Mouse (Mus musculus): ENCODE results near the gene Rhoc. TPM values are rescaled to one million over a fixed set of nuclear protein-coding genes. Genes with fewer than 3 reads are reported as not detected.
"Not testable (repeated sequence)": the region's sequence is repeated elsewhere in the genome, so short reads cannot be mapped to it uniquely, and the experiment has no call there.

Rhoc gene
- polyA plus RNA-seq, 1 experiment from 2014 or later = 74.6 TPM

- no peak for ATAC-seq (ENCODE audit: low FRiP score)
- no peak overlapping the region for H3K9ac ChIP-seq (replicated peaks)
- peaks cover 26% of the 10 kb centered on the region; the same call in 1 of the 2 replicates for H3K36me3 ChIP-seq
- H3K27ac ChIP-seq (replicated peaks) = no peak overlapping the region
- WGBS = 87% methylated on average over 15 of the region's 15 CpGs
- no peaks in the 10 kb centered on the region for H3K27me3 ChIP-seq (replicated peaks)
- no peak overlapping the region for H3K4me2 ChIP-seq
- H3K9me3 ChIP-seq (replicated peaks) = no peaks in the 10 kb centered on the region
- no peak overlapping the region for H3K4me3 ChIP-seq (replicated peaks)
- peaks cover 39% of the 10 kb centered on the region for H3K4me1 ChIP-seq
Observed at GRCm38 (mm10) chr3:104796430-104797082, 8.4 kb downstream of the Rhoc start.

- peaks cover 5% of the 10 kb centered on the region; the same call in 1 of the 2 replicates for H3K4me1 ChIP-seq
- H3K4me2 ChIP-seq = no peak overlapping the region
- no peak overlapping the region for H3K27ac ChIP-seq (replicated peaks)
- H3K27me3 ChIP-seq (replicated peaks) = no peaks in the 10 kb centered on the region
- WGBS = 97% methylated on average over 11 of the region's 11 CpGs
- no peak overlapping the region for H3K4me3 ChIP-seq (replicated peaks)
- no peak overlapping the region for H3K9ac ChIP-seq (replicated peaks)
- no peak for ATAC-seq (ENCODE audit: low FRiP score)
- peaks cover 36% of the 10 kb centered on the region; the same call in 1 of the 2 replicates for H3K36me3 ChIP-seq
- H3K9me3 ChIP-seq (replicated peaks) = no peaks in the 10 kb centered on the region
Observed at GRCm38 (mm10) chr3:104800681-104801080, 12.5 kb downstream of the Rhoc start.

GRCm38 (mm10) chr3:104801481-104801880, 13.3 kb downstream of the Rhoc start:
- no peaks in the 10 kb centered on the region for H3K9me3 ChIP-seq (replicated peaks)
- peaks cover 32% of the 10 kb centered on the region; the same call in 1 of the 2 replicates for H3K36me3 ChIP-seq

GRCm38 (mm10) chr3:104804312-104804711, 16.1 kb downstream of the Rhoc start:
- no peaks in the 10 kb centered on the region for H3K9me3 ChIP-seq (replicated peaks)
- no peaks in the 10 kb centered on the region for H3K27me3 ChIP-seq (replicated peaks)
- no peaks in the 10 kb centered on the region for H3K4me1 ChIP-seq
- no peak overlapping the region for H3K9ac ChIP-seq (replicated peaks)
- H3K4me2 ChIP-seq = no peak overlapping the region
- 92% methylated on average over 10 of the region's 10 CpGs for WGBS
- H3K4me3 ChIP-seq (replicated peaks) = no peak overlapping the region
- no peak for ATAC-seq (ENCODE audit: low FRiP score)
- H3K27ac ChIP-seq (replicated peaks) = no peak overlapping the region
- peaks cover 28% of the 10 kb centered on the region; the same call in 1 of the 2 replicates for H3K36me3 ChIP-seq

More at GRCm38 (mm10) chr3:104801481-104801880, 13.3 kb downstream of the Rhoc start:
- WGBS = 94% methylated on average over 6 of the region's 6 CpGs
- H3K27me3 ChIP-seq (replicated peaks) = no peaks in the 10 kb centered on the region
- H3K27ac ChIP-seq (replicated peaks) = no peak overlapping the region
- no peak overlapping the region for H3K4me3 ChIP-seq (replicated peaks)
- no peak for ATAC-seq (ENCODE audit: low FRiP score)
- H3K4me2 ChIP-seq = no peak overlapping the region
- H3K4me1 ChIP-seq = no peaks in the 10 kb centered on the region
- no peak overlapping the region for H3K9ac ChIP-seq (replicated peaks)

- Histone ChIP-seq H3K27ac (replicated peaks) (no peak overlapping the region), H3K4me3 (replicated peaks) (no peak overlapping the region), H3K9me3 (replicated peaks) (no peaks in the 10 kb centered on the region), H3K4me2 (no peak overlapping the region), H3K4me1 (no peaks in the 10 kb centered on the region), H3K27me3 (replicated peaks) (no peaks in the 10 kb centered on the region), H3K36me3 (peaks cover 18% of the 10 kb centered on the region; the same call in 1 of the 2 replicates), H3K9ac (replicated peaks) (no peak overlapping the region)
- ATAC-seq (ENCODE audit: low FRiP score) = no peak
- WGBS = 84% methylated on average over 9 of the region's 9 CpGs
Observed at GRCm38 (mm10) chr3:104805539-104805938, 17.4 kb downstream of the Rhoc start.

- Histone ChIP-seq H3K9me3 (replicated peaks) (no peaks in the 10 kb centered on the region), H3K4me1 (peaks cover 3% of the 10 kb centered on the region), H3K27ac (replicated peaks) (no peak overlapping the region), H3K36me3 (no peaks in the 10 kb centered on the region), H3K9ac (replicated peaks) (no peak overlapping the region), H3K4me3 (replicated peaks) (no peak overlapping the region), H3K27me3 (replicated peaks) (no peaks in the 10 kb centered on the region), H3K4me2 (no peak overlapping the region)
- WGBS = 38% methylated on average over 3 of the region's 3 CpGs
- ATAC-seq (ENCODE audit: low FRiP score) = no peak
Observed at GRCm38 (mm10) chr3:104811752-104812151, 23.6 kb downstream of the Rhoc start.

GRCm38 (mm10) chr3:104812254-104812653, 24.1 kb downstream of the Rhoc start:
- no peak for ATAC-seq (ENCODE audit: low FRiP score)
- 84% methylated on average over 4 of the region's 4 CpGs for WGBS

GRCm38 (mm10) chr3:104813227-104813626, 25.1 kb downstream of the Rhoc start:
- not testable (repeated sequence) for H3K9me3 ChIP-seq (replicated peaks); H3K27ac ChIP-seq (replicated peaks); H3K36me3 ChIP-seq; ATAC-seq (ENCODE audit: low FRiP score); H3K27me3 ChIP-seq (replicated peaks); H3K9ac ChIP-seq (replicated peaks); H3K4me2 ChIP-seq; H3K4me3 ChIP-seq (replicated peaks)
- peaks cover 13% of the 10 kb centered on the region for H3K4me1 ChIP-seq
- WGBS = 88% methylated on average over 7 of the region's 7 CpGs

More at GRCm38 (mm10) chr3:104812254-104812653, 24.1 kb downstream of the Rhoc start:
- Histone ChIP-seq H3K4me1 (peaks cover 8% of the 10 kb centered on the region), H3K4me2 (no peak overlapping the region), H3K36me3 (no peaks in the 10 kb centered on the region), H3K9ac (replicated peaks) (no peak overlapping the region), H3K27ac (replicated peaks) (no peak overlapping the region), H3K27me3 (replicated peaks) (no peaks in the 10 kb centered on the region), H3K9me3 (replicated peaks) (no peaks in the 10 kb centered on the region), H3K4me3 (replicated peaks) (no peak overlapping the region)

- Histone ChIP-seq H3K9ac (replicated peaks) (no peak overlapping the region), H3K4me3 (replicated peaks) (no peak overlapping the region), H3K9me3 (replicated peaks) (no peaks in the 10 kb centered on the region), H3K27ac (replicated peaks) (no peak overlapping the region), H3K4me1 (peaks cover 19% of the 10 kb centered on the region), H3K4me2 (no peak overlapping the region), H3K27me3 (replicated peaks) (no peaks in the 10 kb centered on the region), H3K36me3 (no peaks in the 10 kb centered on the region)
- ATAC-seq (ENCODE audit: low FRiP score) = no peak
- WGBS = 96% methylated on average over 1 of the region's 1 CpGs
Observed at GRCm38 (mm10) chr3:104814746-104815145, 26.6 kb downstream of the Rhoc start.

GRCm38 (mm10) chr3:104815346-104815745, 27.2 kb downstream of the Rhoc start:
- no peak overlapping the region for H3K4me2 ChIP-seq
- H3K9ac ChIP-seq (replicated peaks) = no peak overlapping the region
- no peaks in the 10 kb centered on the region for H3K27me3 ChIP-seq (replicated peaks)
- no peaks in the 10 kb centered on the region for H3K36me3 ChIP-seq
- H3K27ac ChIP-seq (replicated peaks) = no peak overlapping the region
- H3K4me3 ChIP-seq (replicated peaks) = no peak overlapping the region
- no peak for ATAC-seq (ENCODE audit: low FRiP score)
- H3K9me3 ChIP-seq (replicated peaks) = no peaks in the 10 kb centered on the region
- 81% methylated on average over 2 of the region's 2 CpGs for WGBS
- H3K4me1 ChIP-seq = peaks cover 19% of the 10 kb centered on the region

- WGBS = 98% methylated on average over 7 of the region's 7 CpGs
Observed at GRCm38 (mm10) chr3:104816130-104816529, 28.0 kb downstream of the Rhoc start.

GRCm38 (mm10) chr3:104817481-104817990, 29.4 kb downstream of the Rhoc start:
- Histone ChIP-seq H3K27me3 (replicated peaks) (no peaks in the 10 kb centered on the region), H3K27ac (replicated peaks) (peak overlapping the region; percentile 79), H3K36me3 (no peaks in the 10 kb centered on the region; the same call in 1 of the 2 replicates), H3K4me3 (replicated peaks) (peak overlapping the region; percentile 74), H3K4me2 (peak overlapping the region; percentile 94), H3K4me1 (peaks cover 19% of the 10 kb centered on the region), H3K9ac (replicated peaks) (peak overlapping the region; percentile 66), H3K9me3 (replicated peaks) (no peaks in the 10 kb centered on the region)
- ATAC-seq (ENCODE audit: low FRiP score) = peak; percentile 73
- under 1% methylated on average over 46 of the region's 46 CpGs for WGBS

More at GRCm38 (mm10) chr3:104816130-104816529, 28.0 kb downstream of the Rhoc start:
- no peaks in the 10 kb centered on the region for H3K9me3 ChIP-seq (replicated peaks)
- ATAC-seq (ENCODE audit: low FRiP score) = no peak
- no peaks in the 10 kb centered on the region for H3K36me3 ChIP-seq
- H3K4me2 ChIP-seq = no peak overlapping the region
- H3K27ac ChIP-seq (replicated peaks) = no peak overlapping the region
- H3K4me1 ChIP-seq = peaks cover 19% of the 10 kb centered on the region
- no peaks in the 10 kb centered on the region for H3K27me3 ChIP-seq (replicated peaks)
- H3K4me3 ChIP-seq (replicated peaks) = no peak overlapping the region
- no peak overlapping the region for H3K9ac ChIP-seq (replicated peaks)

All from neural tube, embryonic 15.5 days (tissue).